Mouse (Mus musculus): ENCODE measurements at regions not wholly inside any gene's neighbourhood (a gene's known extent, or its start where the extent isn't known, plus 50 kb on each side); places are given as distances from the start of the nearest gene placed in this dataset.
A peak's percentile ranks its signal among the peaks of the same experiment; 100 is the strongest.

DNA sequence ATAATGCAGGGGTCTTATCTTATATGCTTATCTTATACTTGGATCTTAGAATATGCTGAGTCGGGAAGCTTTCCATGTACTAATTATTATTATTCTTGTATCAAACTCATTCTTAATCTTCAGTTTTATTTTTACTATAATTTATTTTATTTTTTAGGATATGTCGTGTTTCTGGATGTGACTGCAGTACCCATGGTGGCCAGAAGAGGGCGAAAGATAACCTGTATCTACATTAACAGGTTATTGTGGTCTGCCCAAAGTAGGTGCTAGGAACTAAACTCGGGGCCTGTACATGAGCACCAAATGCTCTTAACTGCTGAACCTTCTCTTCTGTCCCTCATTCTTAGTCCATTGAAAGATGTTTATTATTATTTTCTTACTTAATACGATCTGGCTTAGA, 72.0 kb upstream of the Samt3 start:
- DNase-seq: no peak

DNA sequence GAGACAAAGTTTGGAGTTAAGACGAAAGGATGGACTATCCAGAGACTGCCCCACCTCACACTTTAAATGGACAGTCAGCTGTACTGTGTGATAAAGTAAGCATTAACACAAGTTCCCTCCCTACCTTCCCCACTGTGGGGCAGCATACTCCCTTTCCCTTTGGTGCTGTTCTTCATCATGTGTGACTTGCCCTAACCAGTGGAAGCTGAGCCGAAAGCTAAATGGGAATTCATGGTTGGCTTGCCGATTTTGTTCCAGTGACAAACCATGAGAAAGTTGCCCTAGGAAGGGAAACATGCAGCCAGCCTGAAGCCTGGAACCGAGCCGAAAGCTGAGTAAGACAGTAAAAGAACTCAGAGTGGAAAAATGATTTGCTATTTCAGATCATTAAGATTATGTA, 62.9 kb upstream of the Samt3 start:
- DNase-seq: peak; percentile 2
